Mouse (Mus musculus) embryo, embryonic 9.5 days (tissue): Measurements from ENCODE around the gene Ankrd55.

Experiments
- DNase-seq: peaks from one replicate; pipeline ENCODE4 v3.0.0-alpha.2; 2017; ENCODE audit errors: extremely low spot score

The Ankrd55 gene

GRCm38 (mm10) chr13:112288225-112289178 lies at the start of gene Ankrd55:
Gene Ankrd55, plus strand, starts transcription at chr13:112288451.
- peak; percentile 59 for DNase-seq

GRCm38 (mm10) chr13:112239239-112239638 lies 49.0 kb upstream of the Ankrd55 start:
- no peak for DNase-seq

GRCm38 (mm10) chr13:112241431-112241830 lies 46.8 kb upstream of the Ankrd55 start:
- DNase-seq: peak; percentile 54

- no peak for DNase-seq
These were observed 43.1 kb upstream of the Ankrd55 start for GRCm38 (mm10) chr13:112245131-112245530.

- no peak for DNase-seq
These were observed 36.8 kb upstream of the Ankrd55 start for GRCm38 (mm10) chr13:112251433-112251832.

- DNase-seq: no peak
These were observed 36.2 kb upstream of the Ankrd55 start for GRCm38 (mm10) chr13:112252012-112252411.

- peak; percentile 65 for DNase-seq
These were observed 35.1 kb upstream of the Ankrd55 start for GRCm38 (mm10) chr13:112252991-112253620.

GRCm38 (mm10) chr13:112254116-112254515 lies 34.1 kb upstream of the Ankrd55 start:
- DNase-seq: no peak

GRCm38 (mm10) chr13:112255862-112256261 lies 32.4 kb upstream of the Ankrd55 start:
- no peak for DNase-seq

GRCm38 (mm10) chr13:112258478-112258877 lies 29.8 kb upstream of the Ankrd55 start:
- no peak for DNase-seq

GRCm38 (mm10) chr13:112259398-112259797 lies 28.9 kb upstream of the Ankrd55 start:
- peak; percentile 65 for DNase-seq

- DNase-seq: peak; percentile 38
These were observed 23.6 kb upstream of the Ankrd55 start for GRCm38 (mm10) chr13:112264666-112265065.

GRCm38 (mm10) chr13:112271901-112272537 lies 16.2 kb upstream of the Ankrd55 start:
- DNase-seq: peak; percentile 74

GRCm38 (mm10) chr13:112274636-112275035 lies 13.6 kb upstream of the Ankrd55 start:
- DNase-seq: no peak

- no peak for DNase-seq
These were observed 12.3 kb upstream of the Ankrd55 start for GRCm38 (mm10) chr13:112275951-112276350.

- DNase-seq: no peak
These were observed 10.7 kb upstream of the Ankrd55 start for GRCm38 (mm10) chr13:112277544-112277943.

GRCm38 (mm10) chr13:112278251-112278650 lies 10.0 kb upstream of the Ankrd55 start:
- no peak for DNase-seq

- DNase-seq: no peak
These were observed 1.1 kb upstream of the Ankrd55 start for GRCm38 (mm10) chr13:112287135-112287534.

- no peak for DNase-seq
These were observed 553 bp upstream of the Ankrd55 start for GRCm38 (mm10) chr13:112287571-112288224.

- no peak for DNase-seq
These were observed 1.1 kb downstream of the Ankrd55 start for GRCm38 (mm10) chr13:112289338-112289737.

- DNase-seq: no peak
These were observed 1.7 kb downstream of the Ankrd55 start for GRCm38 (mm10) chr13:112289981-112290380.

GRCm38 (mm10) chr13:112292489-112292888 lies 4.2 kb downstream of the Ankrd55 start:
- DNase-seq: no peak
